14 mouse cellular contexts compared by ENCODE assay signal in the genomic region with DNA sequence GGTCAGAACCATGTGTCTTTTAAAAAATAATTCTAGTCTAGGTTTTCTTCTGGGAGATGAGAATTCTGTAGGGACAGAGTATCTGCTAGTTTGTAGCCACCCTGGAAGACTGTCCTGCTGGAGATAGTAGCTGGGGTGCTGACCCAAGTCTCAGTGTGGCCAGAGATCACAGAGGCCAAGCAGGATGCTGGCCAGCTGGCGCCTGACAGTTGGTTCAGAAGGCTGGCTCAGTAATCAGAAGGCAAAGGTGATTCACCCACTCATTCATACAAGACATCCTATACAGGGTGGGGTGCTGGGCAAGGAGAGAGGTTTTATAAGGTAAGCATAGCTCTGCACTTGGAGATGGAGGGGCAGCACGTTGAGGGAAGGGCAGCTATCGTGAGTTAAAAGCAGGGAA.
DNase-seq lines count a peak whose midpoint lies in the region; ATAC-seq and TF ChIP-seq lines count a peak whose summit lies in the region.
"Had no signal": no experiment of that assay in that cellular context is flagged by ENCODE, and none has a peak within 500 bp of the region (broad histone marks: within the 10 kb centered on the region; RNA-seq: fewer than 3 reads in every experiment).

No protein-coding gene starts in this region.

- peak; percentile 92 for DNase-seq in heart, adult 11 months
- DNase-seq in heart, postnatal 14 days, result no peak
- peak; percentile 34 for DNase-seq in kidney, postnatal 14 days
- DNase-seq in gastrocnemius, postnatal 10 days, result peak; percentile 47
- no peak for DNase-seq in natural killer cell, adult 2 months (ENCODE audit: low spot score in 2 of 2)
- no peak for DNase-seq in midbrain, postnatal 0 days (ENCODE audit: low spot score)
- DNase-seq: cerebellum, adult 18-20 months; liver, embryonic 13.5 days; right cerebral cortex, postnatal 4 days had no signal

- H3K27me3 ChIP-seq in kidney, embryonic 16.5 days (ENCODE audit: insufficient read depth, low read length), result no peaks in the 10 kb centered on the region
- no peaks in the 10 kb centered on the region for H3K27me3 ChIP-seq in midbrain, postnatal 0 days (ENCODE audit: insufficient read depth, low read length)
- H3K27me3 ChIP-seq: forebrain, embryonic 12.5 days; hindbrain, embryonic 12.5 days; liver, embryonic 13.5 days had no signal

- no peaks in the 10 kb centered on the region for H3K36me3 ChIP-seq in kidney, embryonic 16.5 days (ENCODE audit: insufficient read depth, low read length)
- H3K36me3 ChIP-seq in midbrain, postnatal 0 days (ENCODE audit: insufficient read depth, low read length), result no peaks in the 10 kb centered on the region
- H3K36me3 ChIP-seq: forebrain, embryonic 12.5 days; hindbrain, embryonic 12.5 days; liver, embryonic 13.5 days had no signal

- H3K9ac ChIP-seq in kidney, embryonic 16.5 days (replicated peaks; ENCODE audit: low read length), result no peak overlapping the region
- H3K9ac ChIP-seq in midbrain, postnatal 0 days (replicated peaks; ENCODE audit: low read length, poor library complexity, severe bottlenecking), result no peak overlapping the region
- H3K9ac ChIP-seq: forebrain, embryonic 12.5 days; hindbrain, embryonic 12.5 days; liver, embryonic 13.5 days had no signal

- no peaks in the 10 kb centered on the region for H3K4me1 ChIP-seq in kidney, embryonic 16.5 days (ENCODE audit: insufficient read depth, low read length)
- no peaks in the 10 kb centered on the region for H3K4me1 ChIP-seq in midbrain, postnatal 0 days (ENCODE audit: insufficient read depth, low read length)
- H3K4me1 ChIP-seq: forebrain, embryonic 12.5 days; hindbrain, embryonic 12.5 days; liver, embryonic 13.5 days; megakaryocyte, embryonic 14.5 days had no signal

- intact Hi-C loops in heart, postnatal 14 days (cut with DNase I), result no loop called here

- no peak for TF ChIP-seq CTCF in midbrain, postnatal 0 days (IDR thresholded peaks at IDR 0.05)

- H3K4me2 ChIP-seq in kidney, embryonic 16.5 days (replicated peaks; ENCODE audit: low read depth, low read length), result no peak overlapping the region
- H3K4me2 ChIP-seq in midbrain, postnatal 0 days (ENCODE audit: low read depth, low read length, poor library complexity, severe bottlenecking), result no peak overlapping the region
- H3K4me2 ChIP-seq: forebrain, embryonic 12.5 days; hindbrain, embryonic 12.5 days; liver, embryonic 13.5 days had no signal

- no peak overlapping the region for H3K4me3 ChIP-seq in kidney, embryonic 16.5 days (ENCODE audit: low read length)
- H3K4me3 ChIP-seq in midbrain, postnatal 0 days (ENCODE audit: low read depth, low read length), result no peak overlapping the region
- H3K4me3 ChIP-seq: forebrain, embryonic 12.5 days; hindbrain, embryonic 12.5 days; liver, embryonic 13.5 days; megakaryocyte, embryonic 14.5 days had no signal

- H3K9me3 ChIP-seq in kidney, embryonic 16.5 days (ENCODE audit: low read length), result no peaks in the 10 kb centered on the region
- no peaks in the 10 kb centered on the region for H3K9me3 ChIP-seq in midbrain, postnatal 0 days (ENCODE audit: low read length)
- H3K9me3 ChIP-seq: forebrain, embryonic 12.5 days; hindbrain, embryonic 12.5 days; liver, embryonic 13.5 days had no signal

- 27% methylated on average over 3 of the region's 3 CpGs for WGBS in kidney, embryonic 16.5 days
- 74% methylated on average over 3 of the region's 3 CpGs for WGBS in midbrain, postnatal 0 days

- no peak for ATAC-seq in kidney, embryonic 16.5 days (ENCODE audit: low FRiP score, low TSS enrichment)
- no peak for ATAC-seq in midbrain, postnatal 0 days (ENCODE audit: low FRiP score)
- ATAC-seq: intestine, embryonic 16.5 days had no signal

- H3K27ac ChIP-seq in kidney, embryonic 16.5 days (ENCODE audit: low read length), result no peak overlapping the region
- H3K27ac ChIP-seq in midbrain, postnatal 0 days (ENCODE audit: low read depth, low read length), result no peak overlapping the region
- H3K27ac ChIP-seq: forebrain, embryonic 12.5 days; hindbrain, embryonic 12.5 days; liver, embryonic 13.5 days had no signal

Comparison
In these comparisons a context has a peak if more than half of its experiments do, and no peak if none do; other contexts are left out.
1. DNase-seq: peak in heart, adult 11 months (single experiment), kidney, postnatal 14 days (single experiment) and gastrocnemius, postnatal 10 days (single experiment); none in heart, postnatal 14 days (0 of 2), natural killer cell, adult 2 months (0 of 2) and midbrain, postnatal 0 days (single experiment).